Mouse (Mus musculus): ENCODE measurements at regions not wholly inside any gene's neighbourhood (a gene's known extent, or its start where the extent isn't known, plus 50 kb on each side); places are given as distances from the start of the nearest gene placed in this dataset.

DNA sequence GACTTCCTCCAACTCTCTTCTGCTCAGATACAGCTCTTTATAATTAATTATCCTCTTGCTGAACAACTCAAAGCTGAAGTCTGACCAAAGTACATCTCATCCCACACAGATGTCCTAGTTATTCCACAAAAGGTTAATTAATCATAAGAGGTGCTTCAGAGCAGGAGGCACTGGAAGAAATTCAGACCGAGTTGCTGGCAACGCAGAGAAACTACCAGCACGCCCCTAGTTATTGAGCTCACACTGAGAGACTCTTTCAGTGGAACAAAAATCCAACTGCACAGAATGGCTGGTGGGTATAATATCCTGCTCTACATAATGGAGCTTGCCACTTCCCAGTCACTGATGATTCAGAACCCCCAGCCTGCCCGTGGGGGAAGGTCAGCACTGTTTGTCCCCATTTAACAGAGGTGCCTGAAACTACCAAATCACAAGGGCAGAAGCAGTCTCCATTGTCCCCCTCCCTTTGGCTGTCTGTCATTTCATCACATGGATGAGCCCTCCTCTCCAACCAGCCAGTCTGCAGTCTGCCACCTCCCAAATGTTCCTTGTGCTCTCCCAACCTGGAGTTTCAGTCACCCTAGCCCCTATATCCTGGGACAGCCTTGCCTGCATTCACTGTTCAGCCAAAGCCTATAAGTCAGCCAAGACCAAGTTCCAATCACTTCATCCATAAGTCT is 170.3 kb upstream of the Creb1 start:
- no peak for DNase-seq (ENCODE audit: low read depth, low spot score)
- Histone ChIP-seq H3K79me2 (ENCODE audit: control insufficient read depth, insufficient read depth, low read length, poor library complexity) (no peaks in the 10 kb centered on the region), H3K4me3 (ENCODE audit: control insufficient read depth in 1 of 2, insufficient read depth in 1 of 2, low read depth in 2 of 2, low read length in 2 of 2) (no peak overlapping the region), H3K4me1 (ENCODE audit: control insufficient read depth in 1 of 2, insufficient read depth in 2 of 2, low read length in 2 of 2) (no peaks in the 10 kb centered on the region), H3K27me3 (ENCODE audit: control insufficient read depth in 1 of 2, insufficient read depth in 2 of 2, low read length in 2 of 2) (no peaks in the 10 kb centered on the region), H3K9me3 (replicated peaks; ENCODE audit: insufficient read depth, low read length) (no peaks in the 10 kb centered on the region), H3K27ac (ENCODE audit: control insufficient read depth, low read depth, low read length) (no peak overlapping the region), H3K36me3 (ENCODE audit: control insufficient read depth in 1 of 2, insufficient read depth in 2 of 2, low read length in 2 of 2) (no peaks in the 10 kb centered on the region), H3K9ac (ENCODE audit: control insufficient read depth, low read depth, low read length, poor library complexity, severe bottlenecking) (no peak overlapping the region)
- TF ChIP-seq NELFE (IDR thresholded peaks at IDR 0.05; ENCODE audit: low read depth, low read length) (no peak), MYC (IDR thresholded peaks at IDR 0.05; ENCODE audit: low read depth, low read length) (no peak), TAL1 (IDR thresholded peaks at IDR 0.05; ENCODE audit: low read length) (no peak), CTCF (IDR thresholded peaks at IDR 0.05 in 2 of 3, conservative IDR thresholded peaks at IDR 0.05 in 1 of 3; ENCODE audit: control insufficient read depth in 1 of 3, insufficient read depth in 1 of 3, low read depth in 2 of 3, low read length in 3 of 3, poor library complexity in 1 of 3, severe bottlenecking in 1 of 3) (no peak), E2F4 (IDR thresholded peaks at IDR 0.05; ENCODE audit: borderline replicate concordance, low read depth, low read length) (no peak), RAD21 (IDR thresholded peaks at IDR 0.05; ENCODE audit: low read depth, low read length) (no peak), MEF2A (IDR thresholded peaks at IDR 0.05; ENCODE audit: extremely low read depth, insufficient replicate concordance, low read depth, low read length, poor library complexity, severe bottlenecking) (no peak), MAFK (IDR thresholded peaks at IDR 0.05; ENCODE audit: borderline replicate concordance, low read depth, low read length) (no peak), GABPA (IDR thresholded peaks at IDR 0.05; ENCODE audit: low read depth, low read length) (no peak), SMC3 (IDR thresholded peaks at IDR 0.05; ENCODE audit: low read depth, low read length) (no peak), TBP (IDR thresholded peaks at IDR 0.05; ENCODE audit: low read depth, low read length) (no peak), ETS1 (IDR thresholded peaks at IDR 0.05; ENCODE audit: low read depth, low read length) (no peak), TCF12 (IDR thresholded peaks at IDR 0.05; ENCODE audit: low read depth, low read length) (no peak), MXI1 (IDR thresholded peaks at IDR 0.05; ENCODE audit: low read depth, low read length) (no peak), ZC3H11A (IDR thresholded peaks at IDR 0.05; ENCODE audit: low read depth, low read length) (no peak), GATA1 (IDR thresholded peaks at IDR 0.05; ENCODE audit: low read depth, low read length) (no peak)

- H3K9ac ChIP-seq (ENCODE audit: control insufficient read depth, low read depth, low read length, poor library complexity, severe bottlenecking), result no peak overlapping the region
These were observed 189.2 kb upstream of the Creb1 start for GRCm38 (mm10) chr1:64343268-64343667.

More at GRCm38 (mm10) chr1:64343268-64343667, 189.2 kb upstream of the Creb1 start:
- H3K9me3 ChIP-seq (replicated peaks; ENCODE audit: insufficient read depth, low read length), result no peaks in the 10 kb centered on the region
- H3K27ac ChIP-seq (ENCODE audit: control insufficient read depth, low read depth, low read length), result no peak overlapping the region
- H3K36me3 ChIP-seq (ENCODE audit: control insufficient read depth in 1 of 2, insufficient read depth in 2 of 2, low read length in 2 of 2), result no peaks in the 10 kb centered on the region
- H3K4me3 ChIP-seq (ENCODE audit: control insufficient read depth in 1 of 2, insufficient read depth in 1 of 2, low read depth in 2 of 2, low read length in 2 of 2), result no peak overlapping the region
- no peak for TF ChIP-seq TAL1 (IDR thresholded peaks at IDR 0.05; ENCODE audit: low read length)
- TF ChIP-seq MYB (IDR thresholded peaks at IDR 0.05; ENCODE audit: low read depth, low read length), result no peak
- TF ChIP-seq ZMIZ1 (IDR thresholded peaks at IDR 0.05; ENCODE audit: low read depth, low read length), result no peak
- TF ChIP-seq ZNF384 (IDR thresholded peaks at IDR 0.05; ENCODE audit: low read depth, low read length), result no peak
- no peak for TF ChIP-seq MEF2A (IDR thresholded peaks at IDR 0.05; ENCODE audit: extremely low read depth, insufficient replicate concordance, low read depth, low read length, poor library complexity, severe bottlenecking)
- TF ChIP-seq BHLHE40 (IDR thresholded peaks at IDR 0.05; ENCODE audit: borderline replicate concordance, low read depth, low read length), result no peak
- TF ChIP-seq CTCF (IDR thresholded peaks at IDR 0.05 in 2 of 3, conservative IDR thresholded peaks at IDR 0.05 in 1 of 3; ENCODE audit: control insufficient read depth in 1 of 3, insufficient read depth in 1 of 3, low read depth in 2 of 3, low read length in 3 of 3, poor library complexity in 1 of 3, severe bottlenecking in 1 of 3), result no peak
- no peak for TF ChIP-seq MXI1 (IDR thresholded peaks at IDR 0.05; ENCODE audit: low read depth, low read length)
- TF ChIP-seq CHD2 (IDR thresholded peaks at IDR 0.05; ENCODE audit: low read length), result no peak
- TF ChIP-seq MAZ (IDR thresholded peaks at IDR 0.05; ENCODE audit: low read depth, low read length), result no peak
- no peak for TF ChIP-seq RCOR1 (IDR thresholded peaks at IDR 0.05; ENCODE audit: low read depth, low read length)
- TF ChIP-seq KAT2A (conservative IDR thresholded peaks at IDR 0.05; ENCODE audit: low read depth, low read length), result no peak
- TF ChIP-seq TCF12 (IDR thresholded peaks at IDR 0.05; ENCODE audit: low read depth, low read length), result no peak
- no peak for TF ChIP-seq UBTF (IDR thresholded peaks at IDR 0.05; ENCODE audit: borderline replicate concordance, insufficient read depth, low read depth, low read length)
- no peak for TF ChIP-seq USF1 (IDR thresholded peaks at IDR 0.05; ENCODE audit: low read depth, low read length)
- TF ChIP-seq EP300 (IDR thresholded peaks at IDR 0.05; ENCODE audit: low read depth in 1 of 2, low read length in 2 of 2), result no peak
- TF ChIP-seq MYC (IDR thresholded peaks at IDR 0.05; ENCODE audit: low read depth, low read length), result no peak
- H3K79me2 ChIP-seq (ENCODE audit: control insufficient read depth, insufficient read depth, low read length, poor library complexity), result no peaks in the 10 kb centered on the region
- no peak for DNase-seq (ENCODE audit: low read depth, low spot score)
- no peaks in the 10 kb centered on the region for H3K4me1 ChIP-seq (ENCODE audit: control insufficient read depth in 1 of 2, insufficient read depth in 2 of 2, low read length in 2 of 2)
- no peaks in the 10 kb centered on the region; a peak in 1 of 4 replicates for H3K27me3 ChIP-seq (ENCODE audit: control insufficient read depth in 1 of 2, insufficient read depth in 2 of 2, low read length in 2 of 2)
